Mouse (Mus musculus) midbrain, embryonic 14.5 days (tissue): ENCODE measurements around the gene Ppig. TPM values are rescaled to one million over a fixed set of nuclear protein-coding genes. Genes with fewer than 3 reads are reported as not detected.

ENCODE experiments used
- ATAC-seq: fragments of 200-750 bp; cut with Nextera tagmentation; 2 replicates; pipeline ENCODE4 v1.8.0; 2017; ENCODE audit warnings: moderate number of reproducible peaks, moderate library complexity; ENCODE audit not compliant: low FRiP score, low TSS enrichment
- DNase-seq: peaks from one replicate; pipeline ENCODE4 v3.0.0-alpha.2; 2015
- H3K27ac ChIP-seq: fragments of 300-500 bp; sonication (generic); replicated peaks from 2 replicates; pipeline ENCODE4 v1.5.1; 2014; ENCODE audit warnings: mild to moderate bottlenecking, low read depth, low read length, moderate library complexity
- H3K27me3 ChIP-seq: fragments of 300-500 bp; sonication (generic); 2 replicates; pipeline ENCODE4 v1.6.1; 2014; ENCODE audit warnings: low read length, control low read depth, mixed read lengths; ENCODE audit not compliant: control insufficient read depth, insufficient read depth
- H3K36me3 ChIP-seq: fragments of 300-500 bp; sonication (generic); 2 replicates; pipeline ENCODE4 v1.6.1; 2014; ENCODE audit warnings: low read length, control low read depth; ENCODE audit not compliant: control insufficient read depth, insufficient read depth
- H3K4me1 ChIP-seq: fragments of 300-500 bp; sonication (generic); 2 replicates; pipeline ENCODE4 v1.6.1; 2014; ENCODE audit warnings: mild to moderate bottlenecking, antibody characterized with exemption, low read length, control low read depth; ENCODE audit not compliant: control insufficient read depth, insufficient read depth
- H3K4me2 ChIP-seq: fragments of 300-500 bp; sonication (generic); 2 replicates; pipeline ENCODE4 v1.6.1; 2014; ENCODE audit warnings: mild to moderate bottlenecking, low read length, moderate library complexity
- H3K4me3 ChIP-seq: fragments of 300-500 bp; sonication (generic); replicated peaks from 2 replicates; pipeline ENCODE4 v1.5.1; 2014; ENCODE audit warnings: low read depth, low read length
- H3K9ac ChIP-seq: fragments of 300-500 bp; sonication (generic); replicated peaks from 2 replicates; pipeline ENCODE4 v1.6.1; 2014; ENCODE audit warnings: mild to moderate bottlenecking, low read length, moderate library complexity
- H3K9me3 ChIP-seq: fragments of 300-500 bp; sonication (generic); 2 replicates; pipeline ENCODE4 v1.6.1; 2016; ENCODE audit warnings: low read length, control low read depth, mixed read lengths; ENCODE audit not compliant: control insufficient read depth
- whole genome bisulfite sequencing: fragments of 180-500 bp; shearing (Covaris S2); extraction: QIAGEN DNeasy Blood & Tissue Kit; methylation state at CpG from one replicate; pipeline ENCODE4 v1.1.7; 2014; 5-methylcytosine and 5-hydroxymethylcytosine counted together
- polyA plus RNA-seq: library from polyadenylated mRNA; unstranded; fragments of >200 nt; fragmentation: Nextera tagmentation; extraction: Ambion mirVana; gene quantifications from 2 replicates; pipeline ENCODE4 v1.2.1, GENCODE M21; 2014

Ppig gene
- polyA plus RNA-seq, 1 experiment from 2014 or later = 95.9 TPM

DNA sequence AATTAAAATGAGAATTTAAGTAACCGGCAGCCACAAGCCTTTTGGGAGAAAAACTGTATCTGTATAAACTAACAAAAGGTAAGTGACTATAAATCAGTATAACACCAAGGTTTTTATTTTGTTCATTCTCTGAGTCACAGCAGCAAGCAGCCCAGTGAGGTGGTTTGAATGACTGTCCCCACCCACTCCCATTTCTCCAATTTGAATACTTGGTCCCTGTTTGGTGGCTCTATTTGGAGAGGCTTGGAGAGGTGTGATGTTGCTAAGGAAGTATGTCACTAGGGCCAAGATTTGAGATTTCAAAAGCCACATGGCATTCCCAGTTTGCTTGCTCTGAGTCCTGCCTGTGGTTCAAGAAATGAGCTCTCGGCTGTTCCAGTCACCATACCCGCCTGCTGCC lies 32.1 kb upstream of the Ppig start:
- no peak overlapping the region for H3K4me3 ChIP-seq
- H3K27ac ChIP-seq = no peak overlapping the region
- H3K4me2 ChIP-seq = no peak overlapping the region
- H3K36me3 ChIP-seq = peaks cover 62% of the 10 kb centered on the region
- H3K9me3 ChIP-seq = no peaks in the 10 kb centered on the region
- no peak overlapping the region for H3K9ac ChIP-seq
- H3K4me1 ChIP-seq = no peaks in the 10 kb centered on the region
- WGBS = 97% methylated on average over 3 of the region's 3 CpGs
- DNase-seq (no peak), ATAC-seq (no peak)
- no peaks in the 10 kb centered on the region for H3K27me3 ChIP-seq

DNA sequence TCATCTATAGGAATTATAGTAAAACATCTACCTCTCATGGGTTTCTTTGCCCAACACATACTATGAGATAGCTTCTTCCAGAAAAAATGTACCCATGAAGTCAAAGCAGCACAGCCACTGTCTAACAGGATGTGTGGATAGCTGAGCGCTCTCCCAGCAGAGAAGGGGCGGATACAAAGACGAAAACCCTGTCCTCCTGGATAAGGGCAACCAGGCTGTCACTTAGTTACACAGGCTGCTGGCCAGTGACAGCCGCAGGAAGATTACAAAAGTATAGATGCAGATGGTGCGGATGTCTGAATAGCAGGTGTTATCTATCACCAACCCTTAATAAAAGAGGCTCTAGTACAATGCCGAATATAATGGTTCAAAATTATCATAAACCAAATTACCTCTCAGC lies 31.5 kb upstream of the Ppig start:
- Histone ChIP-seq H3K4me2 (no peak overlapping the region), H3K9ac (no peak overlapping the region), H3K4me3 (no peak overlapping the region), H3K9me3 (no peaks in the 10 kb centered on the region), H3K27me3 (no peaks in the 10 kb centered on the region), H3K27ac (no peak overlapping the region), H3K36me3 (peaks cover 64% of the 10 kb centered on the region), H3K4me1 (no peaks in the 10 kb centered on the region)
- DNase-seq (no peak), ATAC-seq (no peak)
- WGBS = 86% methylated on average over 6 of the region's 6 CpGs

DNA sequence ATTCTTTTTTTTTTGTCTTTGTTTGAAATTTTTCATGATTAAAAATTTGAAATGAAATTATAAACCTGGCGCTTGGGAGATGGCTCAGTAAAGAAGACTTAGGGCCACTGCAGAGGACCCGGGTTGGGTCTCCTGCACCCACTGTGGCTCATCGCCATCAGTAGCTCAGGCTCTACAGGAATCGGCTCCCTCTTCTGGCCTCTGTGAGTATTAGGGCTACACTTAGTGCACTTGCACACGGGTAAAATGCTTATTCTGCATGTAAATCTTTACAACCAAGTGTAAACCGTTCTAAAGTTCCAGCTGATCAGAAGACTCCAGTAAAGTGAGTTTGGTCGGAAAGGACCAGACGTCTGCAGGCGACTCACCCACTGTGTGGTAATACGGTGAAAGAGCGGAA lies 28.8 kb upstream of the Ppig start:
- Histone ChIP-seq H3K4me1 (no peaks in the 10 kb centered on the region), H3K27ac (no peak overlapping the region), H3K9me3 (peaks cover under 1% of the 10 kb centered on the region; the same call in 1 of the 2 replicates), H3K9ac (no peak overlapping the region), H3K4me3 (no peak overlapping the region), H3K36me3 (peaks cover 71% of the 10 kb centered on the region), H3K27me3 (no peaks in the 10 kb centered on the region), H3K4me2 (no peak overlapping the region)
- ATAC-seq (no peak), DNase-seq (no peak)
- 95% methylated on average over 11 of the region's 11 CpGs for WGBS

DNA sequence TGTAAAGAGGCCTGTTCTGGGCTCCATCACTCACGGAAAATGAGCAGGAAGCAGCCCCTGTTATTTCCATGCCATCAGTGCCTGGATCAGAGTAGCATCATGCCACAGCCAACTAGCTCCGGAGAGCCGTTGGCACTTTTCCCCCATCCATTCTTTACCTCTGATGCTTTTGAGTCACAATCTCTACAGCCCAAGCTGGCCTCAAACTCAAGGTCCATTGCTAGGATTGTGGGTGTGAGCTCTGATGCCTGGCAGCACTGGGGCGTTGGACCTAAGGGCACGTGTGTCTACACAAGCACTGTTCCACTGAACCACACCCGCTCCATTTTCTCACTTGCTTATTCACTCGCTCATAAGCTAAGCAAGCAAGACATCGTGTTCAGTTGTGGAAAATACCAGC lies 21.9 kb upstream of the Ppig start:
- no peaks in the 10 kb centered on the region for H3K27me3 ChIP-seq
- 95% methylated on average over 8 of the region's 8 CpGs for WGBS
- DNase-seq (no peak), ATAC-seq (no peak)
- H3K27ac ChIP-seq = no peak overlapping the region
- H3K4me2 ChIP-seq = no peak overlapping the region
- H3K9me3 ChIP-seq = peaks cover 7% of the 10 kb centered on the region
- H3K4me3 ChIP-seq = no peak overlapping the region
- H3K36me3 ChIP-seq = peaks cover 74% of the 10 kb centered on the region
- H3K9ac ChIP-seq = no peak overlapping the region
- H3K4me1 ChIP-seq = no peaks in the 10 kb centered on the region

DNA sequence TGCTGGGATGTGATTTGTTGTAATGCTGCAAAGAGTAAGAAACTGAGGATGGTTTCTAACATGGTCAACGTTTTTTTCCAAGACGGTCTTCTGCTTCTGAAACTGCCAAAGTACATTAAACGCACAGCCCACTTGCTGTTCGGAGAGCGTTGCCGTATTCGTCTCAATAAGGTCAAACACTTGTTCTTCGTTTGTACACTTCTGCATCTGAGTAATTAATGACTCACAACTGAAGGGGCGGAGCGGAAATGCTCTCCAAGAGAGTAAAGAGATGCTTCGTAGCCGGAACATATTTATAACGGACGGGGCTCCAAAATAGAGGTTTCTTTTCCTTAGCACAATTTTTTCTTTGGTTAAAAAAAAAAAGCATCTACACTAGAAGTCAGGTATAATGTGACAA lies 10.2 kb upstream of the Ppig start:
- DNase-seq (no peak), ATAC-seq (no peak)
- 0 out of 2 replicates have a peak, but pooled peaks cover 2% of the 10 kb centered on the region for H3K4me1 ChIP-seq
- H3K9me3 ChIP-seq = no peaks in the 10 kb centered on the region
- peak overlapping the region; percentile 72; the same call in 1 of the 2 replicates for H3K4me2 ChIP-seq
- peak overlapping the region; percentile 58; the same call in 1 of the 2 replicates for H3K4me3 ChIP-seq
- H3K27me3 ChIP-seq = no peaks in the 10 kb centered on the region
- no peak overlapping the region for H3K27ac ChIP-seq
- no peak overlapping the region for H3K9ac ChIP-seq
- H3K36me3 ChIP-seq = 0 out of 2 replicates have a peak, but pooled peaks cover 9% of the 10 kb centered on the region
- WGBS = 91% methylated on average over 14 of the region's 14 CpGs

DNA sequence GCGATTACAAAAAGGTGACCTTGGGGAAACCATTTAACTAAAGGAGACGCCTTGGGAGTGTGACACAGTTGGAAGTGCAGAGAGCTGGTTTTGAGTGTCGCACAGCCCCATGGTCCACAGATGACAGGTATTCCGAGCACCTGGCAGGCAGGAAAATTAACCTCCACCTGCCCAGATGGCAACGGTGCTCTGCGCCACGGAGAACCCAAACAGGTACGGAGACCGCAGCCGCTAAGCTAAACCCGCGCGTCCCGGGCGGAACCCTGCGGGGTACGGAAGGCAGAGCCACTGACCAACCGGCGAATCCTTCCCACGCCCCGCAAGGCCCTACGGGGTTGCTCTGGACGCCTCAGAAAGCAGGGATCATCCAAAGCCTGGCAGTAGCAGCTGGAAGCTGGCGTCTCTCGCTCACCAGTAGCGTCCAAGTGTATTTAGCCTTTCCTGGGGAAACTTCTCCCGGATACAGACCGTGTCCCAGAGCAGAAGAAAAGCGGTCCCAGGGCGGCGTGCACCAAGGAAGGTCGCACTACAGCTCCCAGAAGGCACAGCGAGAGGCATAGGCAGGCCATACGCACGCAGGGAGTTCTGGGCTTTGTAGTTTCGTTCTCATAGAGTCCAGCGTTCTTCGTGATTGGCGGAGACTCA lies 9.2 kb upstream of the Ppig start, which contains the start of gene Fastkd1:
Fastkd1 (minus strand) TSS at position 536 of the 645 bp plus-strand sequence.
- Histone ChIP-seq H3K9ac (peak within 1 kb of the TSS; percentile 60), H3K36me3 (0 out of 2 replicates have a peak, but pooled peaks cover 9% of the 10 kb centered on the region), H3K4me1 (0 out of 2 replicates have a peak, but pooled peaks cover 2% of the 10 kb centered on the region), H3K27ac (0 out of 2 replicates have a peak within 1 kb of the TSS, but pooled peaks have one; percentile 5), H3K27me3 (no peaks in the 10 kb centered on the region), H3K9me3 (no peaks in the 10 kb centered on the region), H3K4me3 (peak within 1 kb of the TSS; percentile 58), H3K4me2 (peak within 1 kb of the TSS; percentile 72)
- WGBS = under 1% methylated on average over 39 of the region's 39 CpGs
- DNase-seq = peak; percentile 95
- peak; percentile 99 for ATAC-seq

DNA sequence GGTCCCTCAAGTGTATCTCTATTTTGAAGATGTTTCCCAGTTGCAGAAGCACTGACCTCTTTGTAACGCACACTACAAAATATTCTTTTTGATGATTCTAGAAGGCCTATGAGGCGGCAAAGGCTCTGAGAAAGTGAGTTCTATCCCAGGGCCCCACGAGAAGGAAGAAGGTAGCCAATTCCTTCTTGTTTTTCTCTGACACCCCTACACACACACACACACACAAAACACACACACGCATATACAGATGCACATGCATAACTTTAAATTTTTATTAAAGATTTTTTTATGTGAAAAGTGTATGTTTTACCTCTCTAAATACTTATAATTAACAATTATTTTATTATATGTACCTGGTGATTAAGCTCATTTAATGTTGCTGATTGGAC lies 8.7 kb upstream of the Ppig start:
- H3K4me1 ChIP-seq = 0 out of 2 replicates have a peak, but pooled peaks cover 2% of the 10 kb centered on the region
- no peak for DNase-seq
- WGBS = 30% methylated on average over 4 of the region's 4 CpGs
- 0 out of 2 replicates have a peak, but pooled peaks cover 6% of the 10 kb centered on the region for H3K36me3 ChIP-seq
- H3K4me2 ChIP-seq = peak overlapping the region; percentile 72
- peak; percentile 51; the same call in 1 of the 2 replicates for ATAC-seq
- H3K4me3 ChIP-seq = peak overlapping the region; percentile 58
- H3K27ac ChIP-seq = no peak overlapping the region
- H3K27me3 ChIP-seq = no peaks in the 10 kb centered on the region
- no peak overlapping the region for H3K9ac ChIP-seq
- H3K9me3 ChIP-seq = no peaks in the 10 kb centered on the region

DNA sequence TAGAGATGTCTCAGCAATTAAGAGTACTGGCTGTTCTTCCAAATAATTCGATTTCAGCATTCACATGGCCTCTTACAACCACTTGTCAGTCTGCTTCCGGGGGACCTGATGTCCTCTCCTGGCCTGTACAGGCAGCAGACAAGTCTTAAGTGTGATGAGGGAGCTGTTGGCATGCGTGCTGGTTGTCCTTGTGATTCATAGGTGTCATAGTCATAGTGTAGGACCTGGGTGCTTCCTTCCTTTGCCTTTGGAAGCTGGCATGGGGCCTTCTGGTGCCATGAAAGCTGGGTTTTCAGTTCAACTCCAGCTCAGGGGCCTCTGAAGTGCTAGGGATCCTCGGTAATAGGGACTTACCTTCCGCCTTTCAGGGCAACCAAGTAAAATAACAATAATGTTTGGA lies 8.2 kb upstream of the Ppig start:
- H3K4me1 ChIP-seq = 0 out of 2 replicates have a peak, but pooled peaks cover 2% of the 10 kb centered on the region
- H3K9me3 ChIP-seq = no peaks in the 10 kb centered on the region
- DNase-seq (no peak), ATAC-seq (no peak)
- no peak overlapping the region for H3K4me2 ChIP-seq
- no peak overlapping the region for H3K9ac ChIP-seq
- H3K36me3 ChIP-seq = 0 out of 2 replicates have a peak, but pooled peaks cover 6% of the 10 kb centered on the region
- no peak overlapping the region for H3K4me3 ChIP-seq
- H3K27ac ChIP-seq = no peak overlapping the region
- no peaks in the 10 kb centered on the region for H3K27me3 ChIP-seq
- WGBS = 83% methylated on average over 5 of the region's 5 CpGs

DNA sequence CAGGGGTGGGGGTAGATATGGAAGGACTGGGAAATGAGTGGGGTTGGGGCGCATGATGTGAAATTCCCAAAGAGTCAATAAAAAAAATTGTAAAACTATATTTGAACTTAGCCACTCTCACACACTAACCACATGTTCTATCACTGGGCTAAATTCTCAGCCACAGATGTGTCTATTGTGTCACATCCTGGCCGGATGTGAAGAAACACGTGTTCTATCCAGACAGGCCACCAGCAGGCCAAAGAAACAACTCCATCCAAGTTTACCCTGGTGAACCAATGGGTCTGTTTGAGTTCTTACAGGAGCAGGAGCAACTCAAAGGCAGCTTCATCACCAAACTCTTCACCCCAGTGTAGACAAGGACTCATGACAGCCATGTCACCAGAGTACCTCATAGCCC lies 5.9 kb upstream of the Ppig start:
- DNase-seq (no peak), ATAC-seq (no peak)
- Histone ChIP-seq H3K36me3 (no peaks in the 10 kb centered on the region), H3K9ac (no peak overlapping the region), H3K27me3 (no peaks in the 10 kb centered on the region), H3K4me3 (no peak overlapping the region), H3K4me2 (no peak overlapping the region), H3K9me3 (no peaks in the 10 kb centered on the region), H3K4me1 (0 out of 2 replicates have a peak, but pooled peaks cover 2% of the 10 kb centered on the region), H3K27ac (no peak overlapping the region)
- 86% methylated on average over 3 of the region's 3 CpGs for WGBS
